Mouse (Mus musculus): ENCODE measurements around the gene Myo10.
A peak's percentile ranks its signal among the peaks of the same experiment; 100 is the strongest.

Myo10 gene

DNA sequence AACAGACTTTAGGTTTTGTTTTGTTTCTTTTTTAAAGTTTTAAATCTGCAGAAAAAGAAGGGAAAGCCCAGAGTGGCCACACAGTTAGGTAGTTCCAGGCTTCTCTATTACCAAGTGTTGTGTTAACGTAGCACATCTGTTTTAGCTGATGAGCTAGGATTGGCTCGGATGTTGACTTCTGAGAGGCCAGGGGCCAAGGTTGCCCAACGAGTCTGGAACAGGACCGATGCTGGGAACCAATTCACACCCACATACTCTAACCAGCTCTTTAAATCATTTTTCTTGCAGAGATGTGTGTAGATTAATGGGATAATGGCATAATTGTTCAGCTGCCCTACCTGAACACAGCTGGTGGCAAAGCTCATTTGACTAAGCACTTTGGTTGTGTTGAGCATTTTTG lies 1.8 kb upstream of the Myo10 start:
- DNase-seq, result no peak

DNA sequence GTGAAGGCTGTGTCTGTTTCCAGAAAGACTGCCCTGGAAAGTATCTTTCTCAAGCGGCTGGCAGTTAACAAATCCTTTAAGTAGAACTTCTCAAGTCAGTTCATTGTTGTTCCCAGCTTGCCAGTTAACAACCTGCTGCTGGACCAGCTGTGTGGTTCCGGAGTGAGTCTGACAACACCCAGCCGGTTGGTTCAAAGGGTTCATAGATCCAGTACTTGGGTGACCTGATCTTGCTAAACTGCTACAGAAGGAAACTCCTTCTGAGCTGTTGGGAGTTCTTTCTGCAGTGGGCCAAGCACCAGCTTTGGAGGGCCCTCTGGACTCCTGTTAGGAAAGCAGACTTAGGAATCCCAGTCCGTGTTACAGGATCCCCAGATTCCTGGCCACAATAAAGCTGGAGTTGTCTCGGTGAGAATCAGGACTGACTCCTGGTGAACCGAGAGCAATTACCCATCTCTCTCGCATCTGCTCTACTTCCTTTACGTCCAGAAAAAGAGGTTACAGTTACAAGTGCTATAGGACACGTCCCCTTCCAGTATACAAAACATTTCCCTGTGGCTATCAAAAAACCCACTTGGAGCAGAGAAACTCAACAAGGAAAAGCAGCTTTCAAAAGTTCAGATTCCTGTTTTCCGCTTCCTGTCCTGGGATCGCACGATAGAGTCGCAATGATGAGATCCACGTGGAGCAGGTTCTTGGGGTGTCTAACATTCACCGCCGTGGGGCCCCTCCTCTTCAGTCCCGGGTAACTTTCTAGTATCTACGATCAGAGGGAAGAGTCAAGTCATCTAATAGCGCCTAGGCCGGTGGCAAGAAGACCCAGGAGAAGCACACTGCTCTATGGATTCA lies 750 bp upstream of the Myo10 start:
- no peak for DNase-seq

DNA sequence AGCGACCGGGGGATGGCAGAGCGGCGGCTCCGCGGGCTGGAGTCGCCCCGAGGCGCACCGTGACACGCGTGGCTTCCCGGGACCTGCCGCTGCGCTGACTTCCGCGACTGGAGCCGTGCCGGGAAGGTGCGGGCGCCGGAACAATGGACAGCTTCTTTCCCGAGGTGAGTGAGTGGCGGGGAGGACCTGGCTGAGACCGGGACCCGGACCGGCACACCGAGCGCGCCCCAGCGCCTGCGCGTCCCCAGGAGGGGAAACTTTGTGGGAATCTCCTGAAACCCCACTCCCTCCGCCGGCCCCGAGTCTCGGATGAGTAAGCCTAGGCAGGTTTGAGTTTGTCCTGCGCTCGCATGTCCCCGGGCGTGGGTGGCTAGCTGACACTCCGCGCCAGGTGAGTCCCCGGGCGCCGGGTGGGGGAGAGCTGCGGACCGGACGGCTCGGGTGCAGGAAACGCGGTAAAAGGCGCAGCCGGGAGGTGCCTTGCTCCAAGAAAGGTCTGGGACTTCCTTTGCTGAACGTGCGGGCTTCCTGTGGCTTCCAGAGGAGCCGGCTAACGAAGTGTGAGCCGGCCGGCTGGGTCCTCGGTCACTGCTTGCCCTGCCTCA lies 644 bp downstream of the Myo10 start:
- peak; percentile 78 for DNase-seq

DNA sequence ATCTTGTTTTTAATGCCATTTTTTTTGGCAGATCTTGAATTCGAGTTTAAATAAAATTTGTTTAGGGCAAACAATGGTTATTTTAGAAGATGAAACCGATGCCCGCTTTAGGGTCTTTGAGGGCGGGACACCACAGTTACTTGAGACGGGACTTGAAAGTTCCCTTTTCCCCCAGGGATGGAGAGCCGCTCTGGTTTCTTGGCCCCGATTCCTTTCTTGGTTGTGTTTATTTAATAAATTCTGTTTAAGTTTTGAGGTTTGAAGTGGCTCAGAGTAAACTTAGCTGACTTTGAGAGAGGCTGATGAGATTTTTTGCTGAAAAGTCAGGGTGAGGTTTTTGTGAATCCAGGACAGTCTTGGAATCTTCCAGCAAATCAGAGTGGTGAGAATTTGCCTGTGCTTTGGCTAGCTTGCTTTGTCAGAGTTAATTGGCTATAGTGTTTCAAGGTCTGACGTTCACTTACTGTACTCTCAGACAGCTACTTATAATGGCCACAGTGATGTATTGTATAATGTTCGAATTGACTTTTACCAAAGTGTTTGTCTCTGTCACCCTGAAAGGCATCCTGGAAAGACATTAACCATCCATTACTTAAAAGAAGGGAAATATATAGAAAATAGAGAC lies 1.3 kb downstream of the Myo10 start:
- no peak for DNase-seq

DNA sequence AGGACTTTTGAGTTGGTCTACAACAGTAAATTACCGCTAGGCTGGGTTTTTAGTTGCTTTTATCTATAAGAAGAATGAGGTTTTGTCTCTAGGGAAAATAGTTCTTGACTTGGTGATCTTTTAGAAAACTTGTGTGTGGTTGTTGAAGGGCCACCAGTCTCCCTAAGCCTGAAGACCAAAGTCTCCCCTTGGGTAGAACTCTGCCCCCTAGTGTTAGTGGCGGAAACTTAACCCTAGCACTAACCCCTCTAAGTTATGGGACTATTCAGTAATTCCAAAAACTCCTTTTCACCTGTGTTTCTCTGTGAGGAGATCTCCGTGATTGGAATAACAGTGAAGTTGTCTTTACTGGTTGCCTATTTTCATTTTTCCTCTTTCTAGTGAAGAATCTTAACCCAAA lies 1.9 kb downstream of the Myo10 start:
- DNase-seq, result peak; percentile 53

DNA sequence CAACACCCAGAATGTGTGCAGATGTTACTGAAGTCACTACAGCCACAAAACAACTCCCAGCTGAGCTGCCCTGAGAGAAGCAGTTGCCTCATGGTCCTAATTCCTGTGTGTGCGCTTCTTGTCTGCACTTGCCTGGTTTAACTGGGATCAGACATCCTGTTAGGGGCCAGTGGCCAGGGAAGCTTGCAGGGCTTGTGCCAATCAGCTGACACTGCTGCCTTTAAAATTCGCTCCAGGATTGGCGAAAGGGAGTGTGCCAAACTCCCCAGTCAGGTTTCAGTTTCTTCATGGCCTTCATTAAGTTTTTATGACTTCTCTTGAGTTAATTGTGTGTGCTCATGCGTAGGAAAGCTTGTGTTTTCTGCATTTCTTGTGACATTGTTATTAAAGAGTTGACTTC lies 3.1 kb downstream of the Myo10 start:
- DNase-seq, result peak; percentile 75

DNA sequence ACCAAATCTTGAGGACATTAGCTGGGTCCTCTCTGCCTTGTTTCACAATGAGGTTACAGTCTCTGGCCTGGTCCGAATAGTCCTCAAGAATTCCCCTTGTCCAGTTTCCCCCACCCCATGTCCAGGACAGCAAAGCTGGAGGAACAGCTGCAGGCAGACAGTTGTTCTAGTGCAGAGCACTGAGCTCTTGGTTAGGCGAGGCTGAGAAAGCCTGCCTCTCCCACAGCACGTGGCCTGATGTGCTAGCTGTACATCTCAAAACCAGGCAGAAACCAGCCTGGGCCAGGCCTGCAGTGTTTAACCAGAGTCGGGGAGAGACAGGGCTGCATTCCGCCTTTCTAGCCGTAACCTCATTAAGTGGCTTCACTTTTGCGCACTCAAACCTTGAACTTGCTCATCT lies 4.7 kb downstream of the Myo10 start:
- no peak for DNase-seq

DNA sequence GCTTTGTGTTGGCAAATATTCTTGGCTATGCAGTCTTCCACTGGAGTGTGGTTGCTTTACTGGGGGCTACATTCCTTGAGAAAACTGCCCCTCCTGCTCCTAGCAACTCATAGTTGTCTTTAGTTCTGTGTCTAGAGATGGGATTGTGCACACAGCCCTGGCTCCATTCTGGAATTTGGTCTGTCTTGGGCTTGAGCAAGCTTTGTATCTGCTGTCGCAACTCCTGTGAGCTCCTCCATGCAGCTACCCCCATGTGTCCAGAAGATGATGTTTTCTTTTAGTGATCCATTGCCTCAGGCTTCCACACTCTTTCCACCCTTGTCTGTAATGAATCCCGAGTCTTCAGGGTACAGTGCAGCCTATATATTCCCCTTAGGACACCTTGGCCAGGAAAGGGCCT lies 5.9 kb downstream of the Myo10 start:
- DNase-seq, result no peak

DNA sequence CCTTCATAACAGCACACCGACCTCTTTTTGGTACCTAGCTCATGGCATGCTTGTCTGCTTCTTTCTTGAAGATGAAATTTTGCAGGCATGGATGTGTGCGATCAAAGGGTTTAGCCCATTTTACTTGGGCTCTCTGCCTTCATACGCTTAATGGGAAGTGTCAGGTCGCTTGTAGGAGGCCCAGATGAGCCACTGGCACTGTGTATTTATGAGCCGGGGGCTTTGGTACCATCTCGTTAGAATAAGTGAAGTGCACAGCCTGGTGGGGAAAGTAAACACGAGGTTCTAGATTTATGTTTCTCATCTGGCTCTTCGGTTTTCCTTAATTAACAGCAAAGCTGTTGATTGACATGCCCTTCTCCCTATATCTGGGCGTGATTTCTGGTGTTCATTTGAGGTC lies 8.4 kb downstream of the Myo10 start:
- no peak for DNase-seq

DNA sequence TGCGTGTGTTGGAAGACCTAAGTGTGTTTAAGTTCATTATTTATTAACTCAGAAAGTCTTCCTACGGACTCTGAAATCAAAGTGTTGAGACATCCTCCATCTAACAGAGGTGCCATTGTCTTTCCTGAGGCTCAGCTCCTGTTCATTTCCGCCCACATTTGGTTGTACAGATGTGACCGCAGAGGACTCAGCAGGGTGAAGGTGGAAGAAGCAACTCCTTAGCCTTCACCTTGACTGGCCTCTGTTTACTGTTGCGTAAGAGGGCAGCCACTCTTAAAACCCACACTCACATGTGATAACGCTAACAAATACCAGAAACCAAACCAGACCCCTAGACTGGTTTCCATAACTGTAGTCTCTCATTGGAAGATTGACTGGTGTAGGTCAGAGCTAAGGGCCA lies 9.0 kb downstream of the Myo10 start:
- no peak for DNase-seq

DNA sequence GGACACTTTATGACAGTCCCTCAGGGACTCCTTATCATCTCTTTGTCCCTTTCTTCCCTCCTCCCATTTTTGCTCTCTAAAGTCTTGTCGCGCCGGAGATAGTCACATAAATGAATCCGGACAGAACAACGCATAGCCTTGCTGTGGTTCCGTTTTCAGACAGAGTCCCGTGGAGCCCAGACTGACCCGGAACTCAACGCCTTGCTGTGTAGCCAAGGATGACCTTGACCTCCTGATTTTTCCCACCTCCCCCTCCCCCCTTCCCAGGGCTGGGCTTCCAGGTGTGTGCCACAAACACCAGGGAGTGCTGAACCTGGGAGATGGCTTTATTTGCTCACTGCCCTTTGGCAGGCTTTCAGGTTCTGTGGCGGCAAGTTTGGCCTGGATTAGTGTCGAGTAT lies 10.6 kb downstream of the Myo10 start:
- peak; percentile 60 for DNase-seq

DNA sequence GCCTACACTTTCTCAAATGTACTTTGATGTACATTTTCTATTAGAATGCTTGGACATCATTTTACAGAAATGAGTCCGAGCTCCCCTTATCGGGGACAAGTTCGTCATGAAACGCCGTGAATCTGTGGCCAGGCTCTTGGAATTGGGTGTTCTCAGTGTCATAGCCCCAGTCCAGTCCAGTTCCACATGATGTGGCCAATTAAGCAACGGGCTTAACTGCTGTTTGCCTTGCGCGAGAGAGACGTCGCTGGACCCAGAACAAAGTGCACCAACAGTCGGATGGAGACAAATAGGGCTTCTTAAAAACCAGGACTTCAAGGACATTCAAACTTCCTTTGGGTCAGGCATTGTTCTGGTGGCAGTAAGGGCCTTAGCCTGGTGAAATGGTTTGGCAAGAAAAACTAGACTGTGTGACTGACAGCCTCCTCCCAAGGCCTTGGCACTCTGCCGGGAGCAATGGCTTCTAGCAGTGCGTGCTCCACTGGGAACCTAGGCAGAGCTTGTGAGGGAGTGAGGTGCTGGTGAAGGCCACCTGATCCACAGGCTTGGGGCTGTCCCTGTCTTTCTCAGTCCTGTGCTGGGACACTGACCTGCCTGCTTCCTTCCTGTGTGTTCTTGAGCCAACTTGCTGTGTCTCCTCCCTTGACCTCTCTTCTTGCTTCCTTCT lies 11.5 kb downstream of the Myo10 start:
- DNase-seq, result peak; percentile 78

DNA sequence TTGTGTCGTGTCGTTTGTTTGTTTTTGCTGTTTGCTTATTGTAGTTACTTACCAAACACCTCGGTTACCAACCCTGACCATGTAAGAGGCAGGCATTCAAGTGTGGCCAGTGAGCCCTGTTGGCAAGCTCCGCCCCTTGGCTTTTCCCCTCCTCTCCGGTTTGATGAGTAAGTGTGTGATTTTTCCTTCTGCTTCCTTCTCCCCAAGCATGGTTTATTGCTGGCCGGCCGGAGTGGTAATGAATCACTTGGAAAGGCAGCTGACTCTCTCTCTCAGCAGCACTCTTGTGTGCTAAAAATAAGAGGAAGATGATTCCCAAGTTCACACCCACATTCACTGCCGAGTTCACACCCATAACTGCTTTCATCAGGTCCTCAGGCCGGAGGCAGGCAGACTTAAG lies 15.4 kb downstream of the Myo10 start:
- DNase-seq, result peak; percentile 80

DNA sequence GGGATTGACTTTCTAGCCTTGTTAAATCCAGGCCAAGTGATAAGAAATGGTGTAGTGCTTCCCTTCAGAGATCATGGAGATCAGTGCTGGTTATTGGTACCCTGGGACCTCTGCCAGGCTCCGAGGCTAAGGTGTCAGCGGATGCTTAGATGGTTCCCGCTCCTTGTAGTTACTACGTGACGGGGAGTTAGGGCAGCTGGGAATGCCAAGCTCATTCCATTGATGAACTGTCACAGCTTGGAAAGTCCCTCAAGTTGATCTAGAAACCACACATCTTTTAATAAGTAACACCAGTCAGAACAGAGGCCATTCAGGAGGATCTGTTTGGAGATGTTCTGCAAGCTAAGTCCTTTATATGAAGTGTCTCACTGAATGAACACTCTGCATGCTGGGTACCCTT lies 16.9 kb downstream of the Myo10 start:
- DNase-seq, result no peak

DNA sequence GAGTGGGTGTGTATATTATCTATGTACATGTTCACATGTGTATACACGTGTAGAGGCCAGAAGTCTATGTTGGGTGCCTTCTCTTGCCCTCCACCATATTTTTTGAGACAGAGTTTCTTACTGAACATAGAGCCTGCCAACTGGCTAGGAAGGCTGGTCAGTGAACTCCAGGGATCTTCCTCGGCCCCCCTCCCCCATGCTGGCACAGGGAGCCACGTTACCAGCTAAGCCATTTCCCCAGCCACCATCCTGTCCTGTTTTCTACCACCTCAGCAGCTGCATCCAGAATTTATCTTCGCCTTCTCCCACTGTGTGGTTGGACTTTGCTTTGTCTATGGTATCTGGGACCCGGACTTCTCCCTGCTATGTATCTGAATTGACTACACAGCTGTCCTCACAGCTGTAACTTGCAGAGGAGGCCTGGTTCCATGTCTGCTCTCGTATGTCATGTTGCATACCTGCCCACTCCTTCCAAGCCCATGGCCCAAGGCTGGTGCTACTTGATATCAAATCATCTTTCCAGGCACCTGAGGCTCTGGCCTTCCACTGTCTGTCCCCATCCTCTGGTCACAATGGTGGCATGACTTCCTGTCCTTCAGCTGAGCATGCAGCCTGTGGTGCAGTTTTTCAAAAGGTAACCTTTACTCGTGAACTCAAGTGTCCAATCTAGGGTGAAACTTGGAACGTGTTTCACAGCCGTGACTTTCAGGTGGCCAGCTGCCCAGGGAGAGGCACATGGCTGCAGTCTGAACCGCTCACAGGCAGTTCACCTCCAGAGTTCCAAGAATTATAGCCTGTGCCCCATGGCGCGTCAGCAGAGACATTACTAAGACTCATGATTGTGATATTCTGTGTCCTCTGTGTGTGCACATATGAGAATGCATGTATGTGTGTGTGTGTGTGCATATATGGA lies 18.8 kb downstream of the Myo10 start:
- peak; percentile 82 for DNase-seq

DNA sequence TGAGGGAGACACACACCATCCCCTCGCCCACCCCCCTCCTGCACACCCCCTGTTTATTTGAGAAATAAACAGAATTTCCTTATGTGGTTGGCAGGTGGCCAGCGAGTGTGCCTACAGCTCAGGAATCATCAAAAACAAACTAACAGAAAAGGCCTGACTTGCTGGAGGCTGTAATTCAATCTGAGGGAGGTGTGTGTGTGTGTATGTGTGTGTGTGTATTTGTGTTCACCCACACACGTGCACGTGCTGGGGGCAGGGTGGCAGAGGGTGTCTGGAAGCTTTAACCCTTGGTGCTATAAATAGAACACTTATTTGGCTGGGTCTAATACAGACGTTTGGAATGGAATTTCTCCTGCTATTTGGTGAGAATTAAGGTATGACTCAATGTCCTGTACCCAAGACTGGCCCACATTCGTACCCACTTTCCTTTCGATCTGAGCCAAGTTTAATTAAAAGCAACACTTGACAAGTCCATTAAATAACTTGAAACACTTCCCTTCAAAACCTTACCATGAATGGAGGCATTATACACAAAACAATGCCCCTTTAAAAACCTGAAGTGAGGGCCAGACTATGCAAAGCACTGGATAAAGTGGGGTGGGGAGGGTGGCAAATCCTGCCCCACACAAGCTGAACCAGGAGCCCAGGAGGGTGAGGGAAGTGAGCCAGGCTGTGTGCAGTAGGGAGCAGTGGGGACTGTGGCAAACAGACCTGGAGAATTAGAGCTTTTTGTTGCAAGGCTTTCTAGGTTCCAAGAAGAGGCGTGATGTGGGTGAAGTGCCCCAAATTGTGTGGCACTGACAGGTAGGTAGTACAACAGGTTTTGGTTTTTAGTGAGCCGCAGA lies 20.1 kb downstream of the Myo10 start:
- peak; percentile 60 for DNase-seq

DNA sequence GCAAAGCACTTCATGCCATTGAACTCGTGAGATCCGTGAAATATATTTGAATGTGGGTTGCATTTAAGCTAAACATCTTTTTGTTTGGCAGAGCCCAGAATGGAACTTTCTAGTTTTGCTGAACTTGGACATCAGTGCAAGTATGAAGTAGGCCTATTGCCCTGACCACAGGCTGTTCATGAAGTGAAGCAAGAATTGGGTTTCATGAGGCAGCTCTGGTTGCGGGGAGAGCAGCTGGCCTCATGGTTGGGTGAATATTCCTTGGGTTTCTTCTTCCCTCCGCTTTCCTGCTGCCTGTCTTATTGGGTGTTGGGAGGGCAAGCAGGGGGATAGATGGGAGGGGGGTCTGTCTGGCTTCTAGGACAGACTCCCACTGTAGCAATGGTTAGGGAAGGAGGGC lies 23.5 kb downstream of the Myo10 start:
- DNase-seq, result no peak

DNA sequence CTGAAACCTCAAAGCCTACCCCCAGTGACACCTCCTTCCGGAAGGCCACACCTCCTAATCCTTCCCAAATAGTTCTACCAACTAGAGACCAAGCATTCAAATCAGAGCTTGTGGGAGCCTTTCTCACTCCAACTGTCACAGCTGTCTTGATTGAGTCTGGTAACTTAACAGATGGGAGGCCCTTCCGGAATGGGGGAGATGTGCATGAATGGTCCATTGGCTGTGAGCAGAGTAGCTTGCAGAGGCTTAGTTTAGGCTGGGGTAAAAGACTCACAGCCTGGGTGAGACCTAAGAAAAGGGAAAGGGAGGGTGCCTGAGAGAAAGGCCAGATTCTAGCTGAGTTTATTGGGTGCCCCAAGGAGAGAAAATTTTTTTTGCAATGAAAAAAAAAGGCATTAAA lies 26.0 kb downstream of the Myo10 start:
- DNase-seq, result no peak

DNA sequence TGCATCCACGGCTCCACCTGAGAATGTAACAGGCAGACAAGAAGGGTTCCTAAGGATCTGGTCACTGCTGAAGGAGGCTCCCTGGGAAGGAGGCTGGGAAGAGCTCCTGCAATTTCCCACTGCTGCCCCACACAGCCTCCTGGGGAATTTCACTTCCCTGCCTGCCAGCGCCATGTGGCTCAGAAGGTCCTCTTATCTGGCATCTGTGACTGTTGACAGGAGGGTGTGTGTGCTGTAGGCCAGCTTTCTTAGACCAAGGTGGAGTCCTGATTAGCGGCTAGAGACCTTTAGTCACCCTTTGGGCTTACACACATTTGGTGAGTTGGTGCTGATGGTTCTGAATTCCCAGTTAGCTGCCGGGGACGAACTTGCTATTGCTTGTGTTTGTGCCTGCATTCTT lies 28.0 kb downstream of the Myo10 start:
- no peak for DNase-seq

DNA sequence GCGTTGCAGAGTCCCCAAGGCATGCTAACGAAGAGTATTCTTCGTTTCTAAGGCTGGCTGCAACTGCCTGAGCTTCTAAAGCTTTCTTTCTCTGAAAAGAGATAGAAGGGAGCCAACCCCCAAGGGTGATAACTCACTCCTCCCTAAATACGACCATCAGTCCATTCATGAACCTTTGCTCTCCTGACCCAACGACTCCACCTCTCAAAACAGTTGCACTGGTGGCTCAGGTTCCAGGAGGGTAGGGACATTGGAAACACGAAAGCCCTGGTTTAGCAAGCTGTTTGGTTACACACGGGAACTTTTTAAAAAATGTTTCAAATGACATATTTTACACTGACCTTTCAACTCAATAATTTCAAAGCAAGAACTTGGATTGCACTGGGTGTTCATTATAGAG lies 29.5 kb downstream of the Myo10 start:
- no peak for DNase-seq

DNA sequence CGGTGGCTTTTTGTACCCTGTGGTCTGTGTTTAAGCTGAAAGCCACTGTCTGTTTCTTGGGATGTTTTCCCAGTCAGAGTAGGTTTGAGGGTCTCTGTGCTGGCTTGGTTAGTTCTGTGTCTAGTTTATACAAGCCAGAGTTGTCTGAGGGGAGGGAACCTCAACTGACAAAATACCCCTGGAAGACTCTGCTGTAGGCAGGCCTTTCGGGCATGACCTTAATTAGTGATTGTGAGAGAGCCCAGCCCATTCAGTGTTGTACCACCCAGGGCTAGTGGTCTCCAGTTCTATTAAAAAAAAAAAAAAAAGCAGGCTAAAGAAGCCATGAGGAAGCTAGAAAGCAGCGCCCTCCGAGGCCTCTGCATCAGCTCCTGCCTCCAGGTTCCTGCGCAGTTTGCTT lies 30.0 kb downstream of the Myo10 start:
- DNase-seq, result no peak

DNA sequence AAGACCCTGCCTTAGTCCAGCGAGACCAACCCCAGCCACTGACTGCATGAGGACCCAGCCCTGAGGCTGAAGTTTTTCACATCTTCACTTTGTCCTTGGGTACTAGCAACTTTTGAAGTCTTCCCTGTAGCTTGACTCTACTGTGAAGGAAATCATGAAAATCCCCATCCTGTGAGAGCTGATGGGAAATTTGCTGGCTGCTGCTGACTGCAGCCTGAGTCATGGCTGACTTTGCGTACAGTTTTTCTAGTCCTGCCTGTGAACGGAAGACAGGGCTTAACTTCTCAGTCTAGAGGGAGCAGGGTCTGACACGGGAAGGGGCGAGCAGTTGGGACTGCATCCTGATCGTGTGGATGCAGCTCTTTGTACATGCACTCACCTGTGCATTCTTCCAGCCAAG lies 30.6 kb downstream of the Myo10 start:
- DNase-seq, result no peak
